Mouse (Mus musculus) midbrain, embryonic 15.5 days (tissue): ENCODE measurements at regions not wholly inside any gene's neighbourhood (a gene's known extent, or its start where the extent isn't known, plus 50 kb on each side); places are given as distances from the start of the nearest gene placed in this dataset.
A peak's percentile ranks its signal among the peaks of the same experiment; 100 is the strongest.

Source experiments
- ATAC-seq: fragments of 200-750 bp; cut with Nextera tagmentation; replicated peaks from 2 replicates; pipeline ENCODE4 v1.8.0; 2017; ENCODE audit warnings: moderate TSS enrichment
- H3K27ac ChIP-seq: fragments of 300-500 bp; sonication (generic); 2 replicates; pipeline ENCODE4 v1.5.1; 2015; ENCODE audit warnings: mild to moderate bottlenecking, inconsistent platforms
- H3K27me3 ChIP-seq: fragments of 300-500 bp; sonication (generic); replicated peaks from 2 replicates; pipeline ENCODE4 v1.6.1; 2015; ENCODE audit warnings: inconsistent platforms
- H3K36me3 ChIP-seq: fragments of 300-500 bp; sonication (generic); replicated peaks from 2 replicates; pipeline ENCODE4 v1.6.1; 2015; ENCODE audit warnings: inconsistent platforms
- H3K4me1 ChIP-seq: fragments of 300-500 bp; sonication (generic); 2 replicates; pipeline ENCODE4 v1.6.1; 2015; ENCODE audit warnings: inconsistent platforms
- H3K4me2 ChIP-seq: fragments of 300-500 bp; sonication (generic); 2 replicates; pipeline ENCODE4 v1.6.1; 2015; ENCODE audit warnings: inconsistent platforms, mild to moderate bottlenecking, moderate library complexity
- H3K4me3 ChIP-seq: fragments of 300-500 bp; sonication (generic); 2 replicates; pipeline ENCODE4 v1.5.1; 2015; ENCODE audit warnings: mild to moderate bottlenecking, inconsistent platforms
- H3K9ac ChIP-seq: fragments of 300-500 bp; sonication (generic); 2 replicates; pipeline ENCODE4 v1.6.1; 2015; ENCODE audit warnings: mild to moderate bottlenecking, inconsistent platforms
- H3K9me3 ChIP-seq: fragments of 300-500 bp; sonication (generic); 2 replicates; pipeline ENCODE4 v1.6.1; 2016; ENCODE audit warnings: inconsistent platforms
- WGBS: fragments of 180-500 bp; shearing (Covaris S2); methylation state at CpG from one replicate; pipeline ENCODE4 v1.1.7; 2015; ENCODE audit warnings: mixed read lengths; 5-methylcytosine and 5-hydroxymethylcytosine counted together

DNA sequence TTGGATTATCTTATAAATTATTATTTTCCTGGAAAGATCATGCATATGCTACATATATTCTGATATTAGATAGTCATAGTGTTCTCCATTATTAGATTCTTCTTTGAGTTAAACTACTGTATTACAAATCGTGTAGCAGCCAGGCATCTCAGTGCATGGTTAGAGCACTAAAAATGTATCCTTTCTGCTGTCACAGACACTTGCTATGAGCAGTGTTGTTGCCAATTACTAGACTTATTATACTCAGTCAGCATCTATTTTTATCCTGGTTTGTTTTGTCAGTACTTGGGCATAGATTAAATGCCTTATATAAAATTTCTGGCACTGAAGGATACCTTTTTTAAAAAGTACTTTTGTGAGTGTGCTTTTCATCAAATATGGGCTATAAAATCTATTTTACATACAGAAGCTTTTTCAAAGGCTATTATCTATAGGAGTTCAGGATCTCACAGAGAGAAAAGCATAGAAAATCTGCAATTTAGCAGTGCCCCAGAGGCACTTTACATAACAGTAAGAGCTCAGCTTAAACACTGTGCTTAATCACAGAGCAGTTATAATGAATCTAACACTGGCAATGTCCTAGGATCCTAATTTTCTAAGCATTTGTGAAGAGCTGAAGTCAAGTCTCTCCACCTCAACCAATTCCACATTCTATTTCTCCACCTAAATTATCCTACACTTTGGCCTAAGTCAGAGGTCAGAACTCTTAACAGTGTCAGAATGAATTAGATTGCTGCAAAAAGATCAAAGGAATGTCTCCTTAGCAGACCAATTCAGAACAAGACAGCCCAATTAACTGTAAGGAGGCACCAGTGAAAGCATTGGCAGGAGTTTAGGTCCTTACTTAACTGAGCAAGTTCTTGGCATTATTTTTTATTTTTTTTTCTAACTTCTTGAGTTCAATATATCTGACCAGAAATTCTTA, 301.8 kb upstream of the Tpm3-rs7 start:
- Histone ChIP-seq H3K4me3 (no peak overlapping the region), H3K4me2 (no peak overlapping the region), H3K27me3 (no peaks in the 10 kb centered on the region), H3K9me3 (no peaks in the 10 kb centered on the region), H3K27ac (no peak overlapping the region), H3K36me3 (no peaks in the 10 kb centered on the region), H3K9ac (no peak overlapping the region), H3K4me1 (no peaks in the 10 kb centered on the region)
- WGBS, result 50% methylated on average over 1 of the region's 1 CpGs
- peak; percentile 56; the same call in 1 of the 2 replicates for ATAC-seq

DNA sequence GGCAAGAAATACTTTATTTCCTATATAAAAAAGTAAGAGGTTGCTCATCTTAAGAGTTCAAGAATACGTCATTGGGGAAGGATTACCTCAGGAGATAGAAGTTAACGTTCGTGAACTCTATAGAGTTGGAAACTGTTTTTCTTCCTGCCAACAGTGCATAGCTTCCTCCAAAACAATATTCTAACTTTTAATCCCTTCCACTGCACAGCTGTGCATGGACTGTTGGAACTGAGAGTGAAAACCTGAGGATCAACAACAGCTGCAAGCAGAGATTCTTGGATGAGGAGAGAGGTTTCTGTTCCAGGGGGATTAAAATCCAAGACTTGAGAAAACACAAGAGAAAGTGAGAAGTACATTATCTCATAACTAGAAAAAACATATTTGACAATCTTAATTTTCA, 288.2 kb upstream of the Tpm3-rs7 start:
- Histone ChIP-seq H3K27me3 (no peaks in the 10 kb centered on the region), H3K4me1 (no peaks in the 10 kb centered on the region), H3K9me3 (no peaks in the 10 kb centered on the region), H3K4me3 (no peak overlapping the region), H3K36me3 (no peaks in the 10 kb centered on the region), H3K4me2 (no peak overlapping the region), H3K9ac (no peak overlapping the region), H3K27ac (no peak overlapping the region)
- ATAC-seq, result no peak
- 92% methylated on average over 3 of the region's 3 CpGs for WGBS
